8 mouse cellular contexts compared by ENCODE assay signal in the genomic region with DNA sequence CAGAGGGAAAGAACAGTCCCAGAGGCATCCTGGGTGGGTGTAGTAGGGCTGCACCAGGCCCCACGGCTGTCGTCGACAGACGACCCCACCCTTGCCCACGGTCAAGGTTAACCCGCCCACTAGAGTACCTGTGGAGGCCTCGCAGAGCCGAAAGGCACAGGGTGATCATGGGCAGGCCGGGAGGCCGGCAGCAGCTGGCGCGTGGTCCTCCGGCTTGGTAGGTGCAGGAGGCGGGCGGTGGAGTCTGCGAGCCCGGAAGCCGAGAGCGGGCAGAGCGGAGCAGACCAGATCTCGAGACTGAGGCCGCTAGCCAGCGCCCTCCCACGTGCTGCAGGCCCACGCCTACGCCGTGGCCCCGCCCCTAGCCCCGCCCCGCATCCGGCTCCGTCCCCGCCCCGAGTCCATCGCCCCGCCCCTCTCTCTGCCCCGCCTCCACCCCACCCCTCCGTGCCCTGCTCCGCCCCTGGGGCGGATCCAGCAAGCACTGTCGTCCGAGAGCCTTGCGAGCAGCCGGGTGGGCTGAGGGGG. TPM values are rescaled to one million over a fixed set of nuclear protein-coding genes. Genes with fewer than 3 reads are reported as not detected.
A peak's percentile ranks its signal among the peaks of the same experiment; 100 is the strongest.
DNase-seq lines count a peak whose midpoint lies in the region; ATAC-seq and TF ChIP-seq lines count a peak whose summit lies in the region.

A gene (minus strand): TSS at position 327 of the 528 bp plus-strand sequence.
A gene (plus strand): TSS at position 454 of the 528 bp plus-strand sequence.

- no peaks in the 10 kb centered on the region for H3K27me3 ChIP-seq in ES-Bruce4 (ENCODE audit: control insufficient read depth, insufficient read depth, low read length, poor library complexity, severe bottlenecking)
- H3K27me3 ChIP-seq in forebrain, embryonic 12.5 days, result no peaks in the 10 kb centered on the region
- H3K27me3 ChIP-seq in heart, postnatal 0 days (ENCODE audit: control insufficient read depth, insufficient read depth, low read length), result no peaks in the 10 kb centered on the region
- H3K27me3 ChIP-seq in liver, embryonic 14.5 days (ENCODE audit: control insufficient read depth, insufficient read depth, low read length), result peaks cover 14% of the 10 kb centered on the region
- no peaks in the 10 kb centered on the region for H3K27me3 ChIP-seq in neural tube, embryonic 11.5 days (ENCODE audit: control insufficient read depth, insufficient read depth, low read length)
- no peaks in the 10 kb centered on the region for H3K27me3 ChIP-seq in stomach, embryonic 16.5 days (ENCODE audit: control insufficient read depth, insufficient read depth, low read length)

- ATAC-seq in forebrain, embryonic 12.5 days (ENCODE audit: low FRiP score), result peak; percentile 96
- peak; percentile 97 for ATAC-seq in heart, postnatal 0 days (ENCODE audit: insufficient read depth, low read depth)
- peak; percentile 98 for ATAC-seq in liver, embryonic 14.5 days (ENCODE audit: insufficient read depth)
- peak; percentile 97 for ATAC-seq in neural tube, embryonic 11.5 days (ENCODE audit: insufficient read depth, low FRiP score, low TSS enrichment)
- peak; percentile 98 for ATAC-seq in stomach, embryonic 16.5 days (ENCODE audit: insufficient read depth, low FRiP score)

- DNase-seq in c-Kit-positive CD71-positive TER-119-positive erythroid progenitor cells, embryonic 14.5 days (ENCODE audit: low spot score), result peak; percentile 79
- peak; percentile 84 for DNase-seq in heart, postnatal 0 days (ENCODE audit: low spot score)
- peak; percentile 92 to 93 for DNase-seq in kidney, postnatal 36 days
- peak; percentile 66 to 74 (median 68) for DNase-seq in liver, embryonic 14.5 days (ENCODE audit: low read depth in 3 of 3, low spot score in 3 of 3)
- DNase-seq in neural tube, embryonic 11.5 days (ENCODE audit: low spot score), result peak; percentile 92

- peak within 1 kb of the TSS; percentile 98 for H3K4me2 ChIP-seq in forebrain, embryonic 12.5 days
- H3K4me2 ChIP-seq in heart, postnatal 0 days (ENCODE audit: low read depth, low read length), result peak within 1 kb of the TSS; percentile 99
- H3K4me2 ChIP-seq in liver, embryonic 14.5 days (ENCODE audit: low read depth), result peak within 1 kb of the TSS; percentile 88
- peak within 1 kb of the TSS; percentile 98 for H3K4me2 ChIP-seq in neural tube, embryonic 11.5 days (ENCODE audit: low read depth)
- peak within 1 kb of the TSS; percentile 97 for H3K4me2 ChIP-seq in stomach, embryonic 16.5 days (ENCODE audit: low read depth, low read length)

- no peak for TF ChIP-seq POLR2A in ES-Bruce4 (IDR thresholded peaks at IDR 0.05; ENCODE audit: insufficient read depth, low read length)

- WGBS in forebrain, embryonic 12.5 days, result 0% methylated on average over 28 of the region's 44 CpGs
- WGBS in heart, postnatal 0 days, result 0% methylated on average over 19 of the region's 44 CpGs
- WGBS in liver, embryonic 14.5 days (ENCODE audit: insufficient replicate concordance), result 0% methylated on average over 29 of the region's 44 CpGs
- WGBS in neural tube, embryonic 11.5 days, result 0% methylated on average over 33 of the region's 44 CpGs
- WGBS in stomach, embryonic 16.5 days, result 0% methylated on average over 37 of the region's 44 CpGs

- peak within 1 kb of the TSS; percentile 63 for H3K9ac ChIP-seq in ES-Bruce4 (ENCODE audit: low read depth, poor library complexity, severe bottlenecking)
- H3K9ac ChIP-seq in forebrain, embryonic 12.5 days, result peak within 1 kb of the TSS; percentile 76
- peak within 1 kb of the TSS; percentile 74 for H3K9ac ChIP-seq in heart, postnatal 0 days (replicated peaks; ENCODE audit: low read depth, low read length)
- peak within 1 kb of the TSS; percentile 69 for H3K9ac ChIP-seq in liver, embryonic 14.5 days (replicated peaks)
- peak within 1 kb of the TSS; percentile 74 for H3K9ac ChIP-seq in neural tube, embryonic 11.5 days (ENCODE audit: low read length)
- H3K9ac ChIP-seq in stomach, embryonic 16.5 days (ENCODE audit: low read length), result peak within 1 kb of the TSS; percentile 83

- no peak within 1 kb of the TSS for H3K27ac ChIP-seq in ES-Bruce4 (ENCODE audit: insufficient read depth, low read length)
- H3K27ac ChIP-seq in forebrain, embryonic 12.5 days, result peak within 1 kb of the TSS; percentile 53; the same call in 1 of the 2 replicates
- H3K27ac ChIP-seq in heart, postnatal 0 days (ENCODE audit: low read depth), result peak within 1 kb of the TSS; percentile 80
- no peak within 1 kb of the TSS for H3K27ac ChIP-seq in liver, embryonic 14.5 days
- peak within 1 kb of the TSS; percentile 42 for H3K27ac ChIP-seq in neural tube, embryonic 11.5 days (ENCODE audit: low read depth, low read length)
- H3K27ac ChIP-seq in stomach, embryonic 16.5 days (ENCODE audit: low read length), result peak within 1 kb of the TSS; percentile 76

- peak within 1 kb of the TSS; percentile 84 for H3K4me3 ChIP-seq in ES-Bruce4 (ENCODE audit: low read depth, low read length)
- peak within 1 kb of the TSS; percentile 76 for H3K4me3 ChIP-seq in forebrain, embryonic 12.5 days (replicated peaks)
- H3K4me3 ChIP-seq in heart, postnatal 0 days (ENCODE audit: low read depth, low read length), result peak within 1 kb of the TSS; percentile 80
- peak within 1 kb of the TSS; percentile 61 to 66 for H3K4me3 ChIP-seq in liver, embryonic 14.5 days (ENCODE audit: insufficient read depth in 1 of 2, low read depth in 2 of 2, low read length in 2 of 2)
- peak within 1 kb of the TSS; percentile 64 for H3K4me3 ChIP-seq in neural tube, embryonic 11.5 days (ENCODE audit: low read depth, low read length)
- peak within 1 kb of the TSS; percentile 77 for H3K4me3 ChIP-seq in stomach, embryonic 16.5 days (replicated peaks; ENCODE audit: low read length)

- no peaks in the 10 kb centered on the region; the same call in 1 of the 2 replicates for H3K9me3 ChIP-seq in ES-Bruce4 (replicated peaks; ENCODE audit: control insufficient read depth, insufficient read depth, low read length, poor library complexity, severe bottlenecking)
- no peaks in the 10 kb centered on the region; the same call in 1 of the 2 replicates for H3K9me3 ChIP-seq in forebrain, embryonic 12.5 days
- peaks cover 4% of the 10 kb centered on the region; the same call in 1 of the 2 replicates for H3K9me3 ChIP-seq in heart, postnatal 0 days (replicated peaks; ENCODE audit: control insufficient read depth, low read length)
- H3K9me3 ChIP-seq in liver, embryonic 14.5 days (ENCODE audit: control insufficient read depth, low read length), result no peaks in the 10 kb centered on the region
- H3K9me3 ChIP-seq in neural tube, embryonic 11.5 days (ENCODE audit: control insufficient read depth, low read length), result no peaks in the 10 kb centered on the region
- peaks cover 2% of the 10 kb centered on the region for H3K9me3 ChIP-seq in stomach, embryonic 16.5 days (replicated peaks; ENCODE audit: control insufficient read depth, low read length)

- no peak for TF ChIP-seq EP300 in ES-Bruce4 (IDR thresholded peaks at IDR 0.05; ENCODE audit: insufficient read depth, low read depth, low read length)
- no peak for TF ChIP-seq EP300 in heart, postnatal 0 days (IDR thresholded peaks at IDR 0.05; ENCODE audit: low read depth)
- TF ChIP-seq EP300 in liver, embryonic 14.5 days (IDR thresholded peaks at IDR 0.05; ENCODE audit: low read depth), result no peak

- no peaks in the 10 kb centered on the region for H3K36me3 ChIP-seq in ES-Bruce4 (ENCODE audit: control insufficient read depth, insufficient read depth, low read length, poor library complexity, severe bottlenecking)
- no peaks in the 10 kb centered on the region; the same call in 1 of the 2 replicates for H3K36me3 ChIP-seq in forebrain, embryonic 12.5 days (replicated peaks)
- H3K36me3 ChIP-seq in heart, postnatal 0 days (replicated peaks; ENCODE audit: control insufficient read depth, insufficient read depth, low read length), result no peaks in the 10 kb centered on the region
- H3K36me3 ChIP-seq in liver, embryonic 14.5 days (replicated peaks; ENCODE audit: control insufficient read depth, insufficient read depth, low read depth), result no peaks in the 10 kb centered on the region
- H3K36me3 ChIP-seq in neural tube, embryonic 11.5 days (ENCODE audit: control insufficient read depth, insufficient read depth, low read length), result no peaks in the 10 kb centered on the region
- H3K36me3 ChIP-seq in stomach, embryonic 16.5 days (ENCODE audit: control insufficient read depth, insufficient read depth, low read length), result no peaks in the 10 kb centered on the region; the same call in 1 of the 2 replicates

- TF ChIP-seq CTCF in ES-Bruce4 (IDR thresholded peaks at IDR 0.05; ENCODE audit: low read depth, low read length), result no peak
- TF ChIP-seq CTCF in heart, postnatal 0 days (IDR thresholded peaks at IDR 0.05; ENCODE audit: low read depth), result no peak
- TF ChIP-seq CTCF in liver, embryonic 14.5 days (IDR thresholded peaks at IDR 0.05; ENCODE audit: low read depth), result no peak

- H3K4me1 ChIP-seq in ES-Bruce4 (ENCODE audit: control insufficient read depth, insufficient read depth, low read length), result no peaks in the 10 kb centered on the region
- peaks cover 20% of the 10 kb centered on the region for H3K4me1 ChIP-seq in forebrain, embryonic 12.5 days
- H3K4me1 ChIP-seq in heart, postnatal 0 days (ENCODE audit: control insufficient read depth, insufficient read depth), result no peaks in the 10 kb centered on the region; the same call in 1 of the 2 replicates
- peaks cover 4 to 7% of the 10 kb centered on the region in 2 experiments; a peak in 3 of 4 replicates for H3K4me1 ChIP-seq in liver, embryonic 14.5 days (replicated peaks; ENCODE audit: control insufficient read depth in 2 of 2, insufficient read depth in 2 of 2, low read length in 1 of 2)
- H3K4me1 ChIP-seq in neural tube, embryonic 11.5 days (ENCODE audit: control insufficient read depth, insufficient read depth, low read length), result peaks cover 7% of the 10 kb centered on the region; the same call in 1 of the 2 replicates
- peaks cover 3% of the 10 kb centered on the region; the same call in 1 of the 2 replicates for H3K4me1 ChIP-seq in stomach, embryonic 16.5 days (ENCODE audit: control insufficient read depth, insufficient read depth, low read length)

RNA-seq across cellular contexts. Expression of the first gene that starts in this region (rescaled TPM):
- polyA plus RNA-seq in ES-Bruce4 (2011; ENCODE audit: insufficient read depth, insufficient read length, low read depth, missing spikeins), result 38.9 and 57.6 TPM in 2 replicates
- 22.7 and 25.0 TPM in 2 replicates for polyA plus RNA-seq in forebrain, embryonic 12.5 days (2016; fragmentation: Nextera tagmentation; extraction: Ambion mirVana)
- 31.1 and 42.2 TPM in 2 replicates for total RNA-seq in heart, postnatal 0 days (2014; rRNA removed; ENCODE audit: low replicate concordance)
- polyA plus RNA-seq in heart, postnatal 0 days (2015; fragmentation: Nextera tagmentation; extraction: Ambion mirVana), result 16.2 and 17.0 TPM in 2 replicates
- polyA plus RNA-seq in liver, embryonic 14.5 days (2012; rRNA removed), result 5.2 and 5.3 TPM in 2 replicates
- polyA plus RNA-seq in liver, embryonic 14.5 days (2014; fragmentation: Nextera tagmentation; extraction: Ambion mirVana), result 10.8 and 13.7 TPM in 2 replicates
- polyA plus RNA-seq in neural tube, embryonic 11.5 days (2014; fragmentation: Nextera tagmentation; extraction: Ambion mirVana), result 23.2 and 25.2 TPM in 2 replicates
- polyA plus RNA-seq in stomach, embryonic 16.5 days (2015; fragmentation: Nextera tagmentation; extraction: Ambion mirVana), result 22.7 and 23.6 TPM in 2 replicates

RNA-seq across cellular contexts. Expression of the second gene that starts in this region (rescaled TPM):
- 6.7 and 8.0 TPM in 2 replicates for polyA plus RNA-seq in ES-Bruce4 (2011; ENCODE audit: insufficient read depth, insufficient read length, low read depth, missing spikeins)
- 21.8 and 22.1 TPM in 2 replicates for polyA plus RNA-seq in forebrain, embryonic 12.5 days (2016; fragmentation: Nextera tagmentation; extraction: Ambion mirVana)
- total RNA-seq in heart, postnatal 0 days (2014; rRNA removed; ENCODE audit: low replicate concordance), result 1.1 and 1.6 TPM in 2 replicates
- polyA plus RNA-seq in heart, postnatal 0 days (2015; fragmentation: Nextera tagmentation; extraction: Ambion mirVana), result 1.1 TPM in 2 replicates
- polyA plus RNA-seq in liver, embryonic 14.5 days (2012; rRNA removed), result 0.21 and 0.26 TPM in 2 replicates
- polyA plus RNA-seq in liver, embryonic 14.5 days (2014; fragmentation: Nextera tagmentation; extraction: Ambion mirVana), result 0.58 TPM in 2 replicates
- polyA plus RNA-seq in neural tube, embryonic 11.5 days (2014; fragmentation: Nextera tagmentation; extraction: Ambion mirVana), result 25.2 and 29.8 TPM in 2 replicates
- 4.9 and 5.3 TPM in 2 replicates for polyA plus RNA-seq in stomach, embryonic 16.5 days (2015; fragmentation: Nextera tagmentation; extraction: Ambion mirVana)

Comparison
In these comparisons a context has a peak if more than half of its experiments do, and no peak if none do; other contexts are left out.
1. H3K27ac ChIP-seq: peak in forebrain, embryonic 12.5 days (single experiment), heart, postnatal 0 days (single experiment), neural tube, embryonic 11.5 days (single experiment) and stomach, embryonic 16.5 days (single experiment); none in ES-Bruce4 (single experiment) and liver, embryonic 14.5 days (single experiment).
2. Peak in every context shown above with its lines, with median percentiles within 50 percentile points of each other: H3K4me3 ChIP-seq, H3K9ac ChIP-seq, DNase-seq, ATAC-seq and H3K4me2 ChIP-seq.